Mouse (Mus musculus) hindbrain, embryonic 10.5 days (tissue): Measurements from ENCODE around the gene Pcp4. TPM values are rescaled to one million over a fixed set of nuclear protein-coding genes. Genes with fewer than 3 reads are reported as not detected.

Experiments used
- DNase-seq: peaks from one replicate; pipeline ENCODE4 v3.0.0-alpha.2; 2017; ENCODE audit warnings: low spot score
- H3K27ac ChIP-seq: fragments of 300-500 bp; sonication (generic); 2 replicates; pipeline ENCODE4 v1.5.1; 2016; ENCODE audit warnings: mild to moderate bottlenecking, moderate library complexity
- H3K27me3 ChIP-seq: fragments of 300-500 bp; sonication (generic); 2 replicates; pipeline ENCODE4 v1.6.1; 2016; ENCODE audit warnings: mild to moderate bottlenecking; ENCODE audit not compliant: poor library complexity, insufficient read depth, severe bottlenecking
- H3K36me3 ChIP-seq: fragments of 300-500 bp; sonication (generic); 2 replicates; pipeline ENCODE4 v1.6.1; 2016; ENCODE audit warnings: mild to moderate bottlenecking, moderate library complexity
- H3K4me1 ChIP-seq: fragments of 300-500 bp; sonication (generic); replicated peaks from 2 replicates; pipeline ENCODE4 v1.6.1; 2016; ENCODE audit warnings: mild to moderate bottlenecking
- H3K4me3 ChIP-seq: fragments of 300-500 bp; sonication (generic); 2 replicates; pipeline ENCODE4 v1.5.1; 2016; ENCODE audit warnings: mild to moderate bottlenecking, moderate library complexity
- H3K9me3 ChIP-seq: fragments of 300-500 bp; sonication (generic); 2 replicates; pipeline ENCODE4 v1.6.1; 2016; ENCODE audit warnings: mild to moderate bottlenecking, moderate library complexity
- WGBS: fragments of 180-500 bp; shearing (Covaris S2); methylation state at CpG from one replicate; pipeline ENCODE4 v1.1.7; 2016; 5-methylcytosine and 5-hydroxymethylcytosine counted together
- polyA plus RNA-seq: library from polyadenylated mRNA; unstranded; fragments of >200 nt; fragmentation: Nextera tagmentation; extraction: Ambion mirVana; gene quantifications from 2 replicates; pipeline ENCODE4 v1.2.1, GENCODE M21; 2016

Gene Pcp4
- polyA plus RNA-seq, 1 experiment from 2014 or later = 35.1 TPM

DNA sequence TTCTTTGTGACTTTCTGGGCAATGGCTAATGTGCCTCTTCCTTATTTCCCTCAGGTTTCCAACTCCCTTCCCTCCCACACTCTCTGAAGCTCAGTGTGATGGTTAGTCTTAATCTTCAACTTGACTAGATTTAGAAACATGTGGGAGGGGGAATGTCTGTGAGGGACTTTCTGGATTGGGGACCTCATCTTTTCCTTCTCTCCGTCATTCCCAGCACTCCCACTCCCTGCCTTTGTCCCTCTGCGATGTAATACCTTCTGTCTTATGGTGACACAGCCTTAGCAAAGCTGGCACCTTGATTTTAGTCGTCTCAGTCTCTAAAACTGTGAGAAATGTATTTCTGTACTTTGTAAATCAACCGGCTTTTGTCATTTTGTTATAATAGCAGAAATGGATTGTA, 88.0 kb downstream of the Pcp4 start:
- no peaks in the 10 kb centered on the region for H3K36me3 ChIP-seq
- DNase-seq = no peak
- no peak overlapping the region for H3K27ac ChIP-seq
- no peak overlapping the region for H3K4me3 ChIP-seq
- no peaks in the 10 kb centered on the region for H3K27me3 ChIP-seq
- 82% methylated on average over 4 of the region's 4 CpGs for WGBS
- H3K4me1 ChIP-seq = no peaks in the 10 kb centered on the region
- H3K9me3 ChIP-seq = no peaks in the 10 kb centered on the region

DNA sequence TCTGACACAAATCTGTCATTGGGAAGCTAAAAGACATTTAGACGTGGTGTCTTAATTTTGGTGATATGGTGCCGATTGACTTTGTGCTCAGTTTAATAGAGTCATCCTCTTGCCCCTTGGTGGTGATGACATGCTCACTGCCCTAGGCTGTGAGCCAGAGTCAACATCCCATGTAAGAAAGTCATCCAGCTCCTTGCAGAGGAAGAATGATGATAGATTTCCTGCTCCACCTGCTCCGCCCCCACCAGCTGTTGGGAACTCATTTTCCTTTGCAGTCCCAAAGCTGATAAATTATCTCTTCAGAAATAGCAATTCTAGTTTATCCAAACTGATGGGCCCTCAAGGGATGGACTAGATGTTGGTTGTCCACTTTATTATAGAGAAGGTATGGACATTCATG, 89.2 kb downstream of the Pcp4 start:
- no peaks in the 10 kb centered on the region for H3K9me3 ChIP-seq
- no peaks in the 10 kb centered on the region for H3K27me3 ChIP-seq
- DNase-seq = no peak
- no peak overlapping the region for H3K4me3 ChIP-seq
- H3K27ac ChIP-seq = no peak overlapping the region
- no peaks in the 10 kb centered on the region for H3K36me3 ChIP-seq
- 82% methylated on average over 3 of the region's 3 CpGs for WGBS
- H3K4me1 ChIP-seq = no peaks in the 10 kb centered on the region

DNA sequence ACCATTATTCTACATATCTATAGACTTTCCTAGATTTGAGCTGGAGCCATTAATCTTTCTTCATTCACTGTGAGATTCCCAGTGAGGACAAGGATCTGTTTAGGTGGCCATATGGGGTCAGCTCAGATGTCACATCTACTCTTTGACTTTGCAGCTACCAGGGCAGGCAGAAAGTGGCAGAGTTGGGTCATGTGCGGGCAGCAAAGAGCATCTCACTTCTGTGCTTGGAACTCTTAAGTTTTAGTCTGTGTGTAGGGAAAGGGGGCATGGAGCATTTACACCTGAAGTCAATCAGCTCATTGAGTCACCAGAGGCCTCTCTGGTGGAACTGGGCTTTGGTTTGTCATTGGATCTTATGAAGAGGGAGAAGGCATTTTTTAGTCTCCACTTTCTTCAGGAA, 90.9 kb downstream of the Pcp4 start:
- H3K4me3 ChIP-seq = no peak overlapping the region
- no peaks in the 10 kb centered on the region for H3K36me3 ChIP-seq
- H3K9me3 ChIP-seq = no peaks in the 10 kb centered on the region
- H3K27ac ChIP-seq = no peak overlapping the region
- H3K4me1 ChIP-seq = peaks cover under 1% of the 10 kb centered on the region; the same call in 1 of the 2 replicates
- 88% methylated on average over 1 of the region's 1 CpGs for WGBS
- no peaks in the 10 kb centered on the region for H3K27me3 ChIP-seq
- DNase-seq = no peak

DNA sequence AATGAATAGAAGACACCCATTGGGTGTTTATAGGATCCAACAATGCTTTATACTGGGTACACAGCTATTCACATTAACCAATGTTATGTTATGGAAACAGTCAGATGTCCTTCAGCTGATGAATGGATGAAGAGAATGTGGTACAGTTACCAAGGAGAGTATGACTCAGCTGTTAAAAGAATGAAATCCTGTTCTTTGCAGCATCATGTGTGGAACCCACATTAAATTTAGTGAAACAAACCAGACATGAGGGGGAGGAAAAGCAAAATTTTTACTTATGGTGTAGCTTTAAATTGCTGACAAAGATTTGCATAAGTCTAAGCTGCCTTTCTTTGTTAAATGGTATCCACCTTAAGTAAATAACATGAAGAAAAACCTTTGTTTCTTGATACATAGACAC, 92.4 kb downstream of the Pcp4 start:
- DNase-seq = no peak
- peaks cover 10% of the 10 kb centered on the region for H3K4me1 ChIP-seq

DNA sequence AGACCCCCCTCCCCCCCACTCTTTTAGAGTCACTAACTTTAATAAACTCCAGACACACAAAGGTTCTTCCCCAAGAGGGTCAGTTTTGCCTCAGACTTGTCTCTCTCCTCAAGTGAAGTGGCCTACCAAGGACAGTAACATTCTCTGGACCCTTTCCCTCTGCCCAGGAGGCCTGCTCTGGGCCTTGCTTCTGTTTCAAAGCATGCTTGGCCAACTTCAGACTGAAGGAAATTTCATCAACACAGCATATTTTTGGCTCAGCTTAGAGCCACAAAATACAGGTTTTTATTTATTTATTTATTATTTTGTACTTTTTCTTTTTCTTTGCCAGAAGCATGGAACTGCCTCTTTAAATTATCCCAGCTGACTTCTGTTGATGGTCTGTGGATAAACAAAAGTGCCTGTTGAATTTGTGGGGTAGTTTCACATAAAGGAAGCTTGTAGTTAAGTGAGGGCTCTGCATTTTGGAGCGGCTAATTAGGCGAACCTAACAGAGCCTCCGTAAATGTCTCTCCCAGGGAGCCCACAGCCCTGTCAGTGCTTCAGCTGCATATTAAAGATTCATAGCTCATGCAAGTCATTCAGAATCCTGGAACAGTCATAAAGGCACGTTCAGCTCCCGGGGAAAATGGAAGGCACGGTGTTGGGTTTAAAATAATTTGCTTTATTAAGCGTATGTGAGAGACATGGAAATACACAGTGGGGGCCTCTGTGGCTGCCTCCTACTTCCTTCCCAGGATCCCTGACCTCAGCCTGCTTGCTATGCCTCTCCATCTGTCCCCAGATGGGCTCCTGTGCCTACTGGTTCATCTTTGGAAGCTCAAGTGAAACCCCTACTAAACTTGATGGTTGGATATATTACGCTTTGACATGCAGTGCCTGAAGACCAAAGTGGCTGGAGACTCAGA, 96.2 kb downstream of the Pcp4 start:
- H3K27ac ChIP-seq = peak overlapping the region; percentile 40; the same call in 1 of the 2 replicates
- no peak overlapping the region for H3K4me3 ChIP-seq
- H3K4me1 ChIP-seq = peaks cover 10% of the 10 kb centered on the region
- no peaks in the 10 kb centered on the region for H3K36me3 ChIP-seq
- H3K27me3 ChIP-seq = no peaks in the 10 kb centered on the region
- no peak for DNase-seq
- 63% methylated on average over 8 of the region's 8 CpGs for WGBS
- H3K9me3 ChIP-seq = no peaks in the 10 kb centered on the region

More for the DNA sequence above, 92.4 kb downstream of the Pcp4 start:
- Histone ChIP-seq H3K36me3 (no peaks in the 10 kb centered on the region), H3K9me3 (no peaks in the 10 kb centered on the region), H3K4me3 (no peak overlapping the region), H3K27ac (no peak overlapping the region), H3K27me3 (no peaks in the 10 kb centered on the region)

DNA sequence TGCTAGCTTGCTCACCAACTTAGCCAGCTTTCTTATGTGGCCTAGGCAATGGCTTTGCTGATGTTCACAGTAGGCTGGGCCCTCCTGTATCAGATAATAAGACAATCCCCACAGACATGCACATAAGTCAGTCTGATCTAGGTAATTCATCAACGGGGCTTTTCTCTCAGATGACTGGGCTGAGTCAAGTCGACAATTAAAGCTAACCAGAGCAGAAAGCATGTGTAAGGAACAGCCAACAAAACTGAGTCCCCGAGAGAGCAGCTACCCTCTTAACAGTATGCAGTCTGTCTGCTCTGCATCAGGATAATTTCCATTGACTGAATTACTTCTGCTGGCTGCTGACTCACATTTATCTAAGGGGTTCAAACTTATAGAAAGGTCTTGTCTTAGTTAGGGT, 100.0 kb downstream of the Pcp4 start:
- no peak overlapping the region for H3K4me3 ChIP-seq
- no peak for DNase-seq
- H3K4me1 ChIP-seq = peaks cover 10% of the 10 kb centered on the region
- H3K36me3 ChIP-seq = no peaks in the 10 kb centered on the region
- WGBS = 74% methylated on average over 3 of the region's 3 CpGs
- H3K27me3 ChIP-seq = no peaks in the 10 kb centered on the region
- no peak overlapping the region for H3K27ac ChIP-seq
- H3K9me3 ChIP-seq = no peaks in the 10 kb centered on the region

Other genes starting within 250 kb of the Pcp4 start
- 0.60 and 0.63 TPM in 2 replicates for gene B3galt5, start 231.8 kb upstream of the Pcp4 start, polyA plus RNA-seq
- not detected in 2 replicates for gene Itgb2l, start 24.0 kb upstream of the Pcp4 start, polyA plus RNA-seq